In the genomic region with DNA sequence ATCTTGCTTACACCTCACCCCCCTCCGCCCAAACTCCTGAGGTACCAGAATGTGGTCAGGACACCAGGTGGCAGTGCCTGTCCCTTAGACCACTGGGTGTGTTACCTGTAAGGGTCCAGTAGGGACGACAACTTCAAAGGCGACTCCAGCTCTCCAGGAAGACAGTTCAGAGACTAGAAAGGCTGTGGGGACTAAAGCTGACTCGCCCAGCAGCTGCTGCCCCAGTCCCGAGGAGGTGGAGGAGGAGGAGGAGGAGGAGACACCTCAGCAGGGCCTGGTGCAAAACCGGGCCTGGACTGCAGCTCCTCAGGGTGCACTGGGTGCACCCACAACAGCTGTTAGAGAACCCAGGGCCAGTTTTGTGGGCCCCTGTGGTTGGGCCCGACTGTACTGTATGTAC, we compare ENCODE assay signal across 8 mouse cellular contexts. TPM values are rescaled to one million over a fixed set of nuclear protein-coding genes. Genes with fewer than 3 reads are reported as not detected.
A peak's percentile ranks its signal among the peaks of the same experiment; 100 is the strongest.
DNase-seq lines count a peak whose midpoint lies in the region; ATAC-seq and TF ChIP-seq lines count a peak whose summit lies in the region.
"Had no signal": no experiment of that assay in that cellular context is flagged by ENCODE, and none has a peak within 500 bp of the region (broad histone marks: within the 10 kb centered on the region; RNA-seq: fewer than 3 reads in every experiment).

A gene (minus strand): TSS at position 232 of the 400 bp plus-strand sequence.

- H3K4me2 ChIP-seq in liver, embryonic 12.5 days, result no peak within 1 kb of the TSS
- no peak within 1 kb of the TSS for H3K4me2 ChIP-seq in liver, embryonic 11.5 days
- no peak within 1 kb of the TSS; the same call in 1 of the 2 replicates for H3K4me2 ChIP-seq in limb, embryonic 12.5 days
- H3K4me2 ChIP-seq: lung, embryonic 14.5 days had no signal

- peaks cover 19% of the 10 kb centered on the region for H3K4me1 ChIP-seq in liver, embryonic 12.5 days
- H3K4me1 ChIP-seq in liver, embryonic 11.5 days (replicated peaks; ENCODE audit: control insufficient read depth, insufficient read depth, low read length), result peaks cover 5% of the 10 kb centered on the region; the same call in 1 of the 2 replicates
- no peaks in the 10 kb centered on the region; the same call in 1 of the 2 replicates for H3K4me1 ChIP-seq in bone marrow, adult 2 months (ENCODE audit: control insufficient read depth, insufficient read depth, low read length)
- H3K4me1 ChIP-seq in limb, embryonic 12.5 days (replicated peaks), result peaks cover 5% of the 10 kb centered on the region; the same call in 1 of the 2 replicates

- peaks cover 41% of the 10 kb centered on the region for H3K36me3 ChIP-seq in liver, embryonic 12.5 days
- H3K36me3 ChIP-seq in liver, embryonic 11.5 days (ENCODE audit: control insufficient read depth, insufficient read depth, low read length), result peaks cover 28% of the 10 kb centered on the region
- H3K36me3 ChIP-seq in limb, embryonic 12.5 days, result peaks cover 48% of the 10 kb centered on the region

- TF ChIP-seq CTCF in bone marrow, adult 2 months (IDR thresholded peaks at IDR 0.05; ENCODE audit: control insufficient read depth, insufficient read depth, low read length), result peak; percentile 38; the same call in 1 of the 2 replicates

- TF ChIP-seq POLR2A in bone marrow, adult 2 months (IDR thresholded peaks at IDR 0.05; ENCODE audit: borderline replicate concordance, control insufficient read depth, low read depth, low read length), result no peak

- H3K27ac ChIP-seq in liver, embryonic 12.5 days, result peak within 1 kb of the TSS; percentile 31
- H3K27ac ChIP-seq in liver, embryonic 11.5 days (ENCODE audit: low read depth, low read length), result no peak within 1 kb of the TSS
- H3K27ac ChIP-seq in bone marrow, adult 2 months (ENCODE audit: control insufficient read depth, insufficient read depth, low read depth, low read length, poor library complexity), result peak within 1 kb of the TSS; percentile 66
- no peak within 1 kb of the TSS for H3K27ac ChIP-seq in limb, embryonic 12.5 days

- no peaks in the 10 kb centered on the region for H3K9me3 ChIP-seq in liver, embryonic 12.5 days (replicated peaks)
- H3K9me3 ChIP-seq in liver, embryonic 11.5 days (ENCODE audit: control insufficient read depth, low read length), result no peaks in the 10 kb centered on the region
- peaks cover 9% of the 10 kb centered on the region; the same call in 1 of the 2 replicates for H3K9me3 ChIP-seq in limb, embryonic 12.5 days

- H3K4me3 ChIP-seq in liver, embryonic 12.5 days, result no peak within 1 kb of the TSS
- no peak within 1 kb of the TSS for H3K4me3 ChIP-seq in liver, embryonic 11.5 days (ENCODE audit: low read depth, low read length)
- peak within 1 kb of the TSS; percentile 66 for H3K4me3 ChIP-seq in bone marrow, adult 2 months (replicated peaks; ENCODE audit: control insufficient read depth, low read depth, low read length)
- 0 out of 2 replicates have a peak within 1 kb of the TSS, but pooled peaks have one; percentile 12 for H3K4me3 ChIP-seq in limb, embryonic 12.5 days (replicated peaks)

- peaks cover 20% of the 10 kb centered on the region for H3K27me3 ChIP-seq in liver, embryonic 12.5 days (replicated peaks)
- H3K27me3 ChIP-seq in liver, embryonic 11.5 days (replicated peaks; ENCODE audit: control insufficient read depth, insufficient read depth, low read length), result peaks cover 4% of the 10 kb centered on the region
- peaks cover 12% of the 10 kb centered on the region for H3K27me3 ChIP-seq in limb, embryonic 12.5 days

- H3K9ac ChIP-seq in liver, embryonic 12.5 days, result no peak within 1 kb of the TSS
- H3K9ac ChIP-seq in liver, embryonic 11.5 days (ENCODE audit: low read depth, low read length), result no peak within 1 kb of the TSS
- no peak within 1 kb of the TSS for H3K9ac ChIP-seq in limb, embryonic 12.5 days (replicated peaks)
- H3K9ac ChIP-seq: lung, embryonic 14.5 days had no signal

- WGBS in liver, embryonic 12.5 days (ENCODE audit: insufficient replicate concordance), result 26% methylated on average over 7 of the region's 7 CpGs
- 32% methylated on average over 7 of the region's 7 CpGs for WGBS in liver, embryonic 11.5 days
- 7% methylated on average over 7 of the region's 7 CpGs for WGBS in bone marrow, adult 2 months
- 35% methylated on average over 7 of the region's 7 CpGs for WGBS in limb, embryonic 12.5 days

- DNase-seq in liver, embryonic 11.5 days (ENCODE audit: low spot score), result no peak
- DNase-seq in thymus, postnatal 0 days (ENCODE audit: low spot score), result peak; percentile 67
- DNase-seq in embryo, embryonic 9.5 days (ENCODE audit: extremely low spot score), result no peak
- DNase-seq in layer of hippocampus, postnatal 25 days (ENCODE audit: extremely low spot score in 1 of 2, low spot score in 1 of 2), result no peak
- DNase-seq: lung, embryonic 14.5 days had no signal

- peak; percentile 30 for ATAC-seq in liver, embryonic 12.5 days
- ATAC-seq in liver, embryonic 11.5 days (replicated peaks; ENCODE audit: low FRiP score), result no peak
- no peak for ATAC-seq in limb, embryonic 12.5 days (ENCODE audit: insufficient number of reproducible peaks, insufficient read depth, low FRiP score, low TSS enrichment, low read depth)

RNA-seq across cellular contexts. Expression of the gene that starts here (rescaled TPM):
- polyA plus RNA-seq in liver, embryonic 12.5 days (2016; fragmentation: Nextera tagmentation; extraction: Ambion mirVana), result 0.37 and 0.46 TPM in 2 replicates
- polyA plus RNA-seq in liver, embryonic 11.5 days (2014; fragmentation: Nextera tagmentation; extraction: Ambion mirVana), result 0.39 and 0.52 TPM in 2 replicates
- 3.1 and 3.2 TPM in 2 replicates for polyA plus RNA-seq in bone marrow, adult 2 months (2011; ENCODE audit: insufficient read depth, insufficient read length, low replicate concordance, missing spikeins)
- 3.8 and 4.1 TPM in 2 replicates for polyA plus RNA-seq in limb, embryonic 12.5 days (2016; fragmentation: Nextera tagmentation; extraction: Ambion mirVana)
- 34.2 and 34.8 TPM in 2 replicates for polyA plus RNA-seq in thymus, postnatal 0 days (2015; fragmentation: Nextera tagmentation; extraction: Ambion mirVana)
- total RNA-seq in layer of hippocampus, postnatal 25 days (2021), result under 1 TPM; 0.37 to 0.54 TPM

Comparison
In these comparisons a context has a peak if more than half of its experiments do, and no peak if none do; other contexts are left out.
1. Peak in ATAC-seq and H3K27ac ChIP-seq in liver, embryonic 12.5 days; RNA of the gene not detected or under 1 TPM.
2. H3K4me3 ChIP-seq: peak in bone marrow, adult 2 months (single experiment) and limb, embryonic 12.5 days (single experiment); none in liver, embryonic 12.5 days (single experiment) and liver, embryonic 11.5 days (single experiment).